Mouse (Mus musculus) small intestine, adult 2 months (tissue): ENCODE measurements at regions not wholly inside any gene's neighbourhood (a gene's known extent, or its start where the extent isn't known, plus 50 kb on each side); places are given as distances from the start of the nearest gene placed in this dataset.

ENCODE experiments used
- CTCF ChIP-seq: fragments of 200-500 bp; IDR thresholded peaks from 2 replicates; pipeline ENCODE4 v1.5.1; 2012; ENCODE audit warnings: low read depth, mild to moderate bottlenecking, control low read depth, inconsistent platforms, low read length, moderate library complexity, mixed read lengths; ENCODE audit not compliant: insufficient replicate concordance, insufficient read length; ENCODE audit errors: extremely low read depth
- POLR2A ChIP-seq: fragments of 200-500 bp; IDR thresholded peaks from 2 replicates; pipeline ENCODE4 v1.6.1; 2012; ENCODE audit warnings: low read depth, mild to moderate bottlenecking, control low read depth, inconsistent platforms, low read length, moderate library complexity

DNA sequence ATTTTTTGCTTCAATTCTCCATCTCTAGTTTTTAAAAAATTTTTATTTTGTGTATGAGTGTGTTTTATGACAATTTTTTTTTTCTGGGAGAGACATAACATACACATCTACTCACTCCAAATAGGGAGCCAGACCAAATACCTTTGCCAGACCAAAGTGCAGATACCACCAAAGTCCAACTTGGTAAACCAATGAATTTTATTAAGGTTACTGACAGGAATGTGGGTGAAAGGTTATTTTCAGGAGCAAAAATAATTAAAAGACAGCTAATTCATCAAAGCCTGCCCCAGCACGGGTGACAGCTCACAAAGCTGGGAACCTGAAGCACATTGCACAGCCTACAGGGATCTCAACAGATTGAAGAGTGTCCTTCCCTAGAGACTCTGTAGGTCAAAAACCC, 146.6 kb upstream of the Smim15 start:
- no peak for TF ChIP-seq CTCF
- TF ChIP-seq POLR2A = no peak
